Mouse (Mus musculus) layer of hippocampus, adult 11-12 months (tissue): ENCODE results near the gene Pctp.

Experiments
- DNase-seq: peaks from one replicate; pipeline ENCODE4 v3.0.0; 2022; ENCODE audit warnings: low spot score

Pctp gene

GRCm38 (mm10) chr11:89977746-89978352, 24.8 kb downstream of the Pctp start:
- DNase-seq: no peak

- DNase-seq: no peak
Observed at GRCm38 (mm10) chr11:89976361-89976760, 26.3 kb downstream of the Pctp start.

- DNase-seq: no peak
Observed at GRCm38 (mm10) chr11:89971296-89971695, 31.4 kb downstream of the Pctp start.

- DNase-seq: no peak
Observed at GRCm38 (mm10) chr11:89970726-89971125, 32.0 kb downstream of the Pctp start.

GRCm38 (mm10) chr11:89969131-89969530, 33.6 kb downstream of the Pctp start:
- no peak for DNase-seq

GRCm38 (mm10) chr11:89950691-89951270, 51.9 kb downstream of the Pctp start:
- DNase-seq: peak; percentile 77

GRCm38 (mm10) chr11:89947806-89948205, 54.9 kb downstream of the Pctp start:
- DNase-seq: no peak

- no peak for DNase-seq
Observed at GRCm38 (mm10) chr11:89945159-89945558, 57.5 kb downstream of the Pctp start.

GRCm38 (mm10) chr11:89937241-89937640, 65.5 kb downstream of the Pctp start:
- DNase-seq: no peak
